Mouse (Mus musculus) brain, embryonic 14.5 days (tissue): ENCODE results near the gene Hmgn1. TPM values are rescaled to one million over a fixed set of nuclear protein-coding genes. Genes with fewer than 3 reads are reported as not detected.
"Not testable (repeated sequence)": the region's sequence is repeated elsewhere in the genome, so short reads cannot be mapped to it uniquely, and the experiment has no call there.

ENCODE experiments used
- DNase-seq: peaks from one replicate; pipeline ENCODE4 v3.0.0-alpha.2; 2011; ENCODE audit warnings: low read depth
- CTCF ChIP-seq: fragments of 200-500 bp; IDR thresholded peaks from 2 replicates; pipeline ENCODE4 v1.5.1; 2012; ENCODE audit warnings: inconsistent platforms, mild to moderate bottlenecking, moderate library complexity, borderline replicate concordance; ENCODE audit not compliant: insufficient read depth, insufficient read length; ENCODE audit errors: extremely low read depth
- POLR2A ChIP-seq: fragments of 200-500 bp; IDR thresholded peaks from 2 replicates; pipeline ENCODE4 v1.6.1; 2012; ENCODE audit warnings: mild to moderate bottlenecking, inconsistent platforms, borderline replicate concordance; ENCODE audit not compliant: poor library complexity, insufficient read depth, insufficient read length, severe bottlenecking; ENCODE audit errors: extremely low read depth
- polyA plus RNA-seq: library from polyadenylated mRNA; depleted of rRNA; stranded (reverse); fragments of >200 nt; gene quantifications from 2 replicates; pipeline ENCODE4 v1.2.3, GENCODE M21; 2012

Gene Hmgn1
- polyA plus RNA-seq, 1 experiment: 280 TPM

DNA sequence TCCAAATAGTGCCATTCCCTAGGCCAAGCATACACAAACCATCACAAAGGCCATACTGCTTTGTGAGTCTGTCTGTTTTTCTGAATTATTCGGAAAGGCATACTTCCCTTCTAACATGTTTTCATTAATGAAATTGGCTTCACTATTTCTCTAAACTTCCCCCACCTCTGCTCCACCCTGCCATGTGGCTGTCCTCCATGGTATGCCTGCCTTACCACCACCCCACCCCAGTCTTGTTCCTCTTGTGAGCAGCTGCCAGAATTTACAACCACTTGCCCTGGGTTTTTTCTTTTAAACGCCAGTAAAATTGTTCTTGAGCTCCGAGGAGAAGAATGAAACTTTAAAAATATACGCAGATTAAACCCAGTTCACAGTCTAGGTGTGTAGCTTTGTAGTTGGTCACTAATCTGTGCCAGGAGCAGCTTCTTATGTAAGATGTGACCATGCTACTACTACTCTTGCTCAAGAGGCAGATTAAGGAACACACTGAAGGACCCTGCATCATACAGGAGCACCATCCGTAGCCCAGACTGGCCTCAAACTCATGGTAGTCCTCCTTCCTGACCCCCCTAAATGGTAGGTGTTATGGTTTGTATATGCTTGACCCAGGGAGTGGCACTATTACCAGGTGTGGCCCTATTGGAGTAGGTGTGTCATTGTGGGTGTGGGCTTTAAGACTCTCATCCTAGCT, 16.7 kb downstream of the Hmgn1 start:
- no peak for TF ChIP-seq POLR2A
- no peak for TF ChIP-seq CTCF
- no peak for DNase-seq

DNA sequence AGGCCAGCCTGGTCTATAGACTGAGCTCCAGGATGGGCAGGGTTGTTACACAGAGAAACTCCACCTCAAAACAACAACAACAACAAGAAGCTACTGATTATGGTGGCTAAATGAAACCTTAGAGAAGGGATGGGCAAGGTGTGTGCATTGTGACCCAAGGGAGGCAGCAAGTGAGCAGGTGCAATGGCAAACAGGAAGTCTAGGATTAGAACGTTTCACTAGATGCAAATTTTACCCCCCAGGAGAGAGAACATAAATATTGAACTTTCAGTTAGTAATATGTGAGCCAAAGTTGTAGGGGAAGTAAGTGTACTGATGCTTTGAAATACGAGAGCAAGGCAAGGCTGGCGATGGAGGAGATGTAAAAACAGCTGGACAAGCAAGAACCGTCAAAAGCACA, 17.9 kb downstream of the Hmgn1 start:
- TF ChIP-seq POLR2A (no peak), CTCF (no peak)
- DNase-seq: no peak

DNA sequence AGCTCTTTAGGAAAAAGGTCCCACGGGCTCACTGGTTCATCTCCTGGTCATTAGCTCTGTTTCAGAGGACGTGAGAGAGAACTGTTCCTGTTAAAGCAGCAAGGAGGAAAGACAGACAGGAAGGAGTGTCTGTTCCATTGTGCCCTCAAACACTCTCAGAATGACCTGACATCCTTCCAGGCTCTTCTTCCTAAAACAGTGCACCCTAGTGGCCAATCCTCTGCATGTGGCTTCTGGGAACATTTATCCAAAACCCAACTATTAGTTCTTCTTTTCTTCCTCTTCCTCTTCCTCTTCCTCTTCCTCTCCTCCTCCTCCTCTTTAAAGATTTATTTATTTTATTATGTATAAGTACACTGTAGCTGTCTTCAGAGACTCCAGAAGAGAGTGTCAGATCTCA, 24.5 kb downstream of the Hmgn1 start:
- peak; percentile 19 for DNase-seq
- TF ChIP-seq CTCF: peak; percentile 45; the same call in 1 of the 2 replicates
- TF ChIP-seq POLR2A: no peak

DNA sequence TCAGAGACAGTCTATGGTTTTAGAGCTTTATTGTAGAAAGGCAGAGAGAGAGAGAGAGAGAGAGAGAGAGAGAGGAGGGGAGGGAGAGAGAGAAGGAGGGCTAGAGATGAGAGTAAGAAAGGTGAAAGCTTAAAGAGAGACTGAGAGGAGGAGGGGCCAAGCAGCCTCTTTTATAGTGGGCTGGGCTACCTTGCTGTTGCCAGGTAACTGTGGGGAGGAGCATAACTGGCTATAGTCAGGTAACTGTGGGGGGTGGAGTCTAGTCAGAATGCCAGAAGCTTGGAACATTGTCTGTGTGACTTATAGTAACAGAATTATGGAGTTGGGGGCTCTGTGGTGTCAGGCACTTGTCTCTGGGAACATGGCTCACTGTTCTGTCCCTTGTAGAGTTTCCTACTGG, 29.7 kb downstream of the Hmgn1 start:
- not testable (repeated sequence) for DNase-seq

DNA sequence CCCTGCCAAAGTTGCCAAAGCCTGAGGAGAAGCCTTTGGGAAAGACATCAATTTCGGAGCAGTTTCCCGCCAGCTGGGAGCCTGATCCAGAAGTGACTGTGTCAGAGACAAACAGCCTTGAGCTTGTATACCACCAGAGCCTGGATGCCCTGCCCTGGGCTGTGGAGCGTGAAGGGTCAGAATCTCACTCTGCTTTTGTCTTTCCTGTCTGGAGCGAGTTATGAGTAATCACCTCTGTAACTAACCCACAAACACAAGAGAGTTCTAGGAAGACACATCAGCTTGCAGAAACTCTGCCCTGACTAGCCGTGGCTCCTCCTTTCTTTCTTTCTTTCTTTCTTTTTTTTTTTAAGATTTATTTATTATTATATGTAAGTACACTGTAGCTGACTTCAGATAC, 31.6 kb downstream of the Hmgn1 start:
- DNase-seq: no peak
- TF ChIP-seq POLR2A (no peak), CTCF (no peak)

DNA sequence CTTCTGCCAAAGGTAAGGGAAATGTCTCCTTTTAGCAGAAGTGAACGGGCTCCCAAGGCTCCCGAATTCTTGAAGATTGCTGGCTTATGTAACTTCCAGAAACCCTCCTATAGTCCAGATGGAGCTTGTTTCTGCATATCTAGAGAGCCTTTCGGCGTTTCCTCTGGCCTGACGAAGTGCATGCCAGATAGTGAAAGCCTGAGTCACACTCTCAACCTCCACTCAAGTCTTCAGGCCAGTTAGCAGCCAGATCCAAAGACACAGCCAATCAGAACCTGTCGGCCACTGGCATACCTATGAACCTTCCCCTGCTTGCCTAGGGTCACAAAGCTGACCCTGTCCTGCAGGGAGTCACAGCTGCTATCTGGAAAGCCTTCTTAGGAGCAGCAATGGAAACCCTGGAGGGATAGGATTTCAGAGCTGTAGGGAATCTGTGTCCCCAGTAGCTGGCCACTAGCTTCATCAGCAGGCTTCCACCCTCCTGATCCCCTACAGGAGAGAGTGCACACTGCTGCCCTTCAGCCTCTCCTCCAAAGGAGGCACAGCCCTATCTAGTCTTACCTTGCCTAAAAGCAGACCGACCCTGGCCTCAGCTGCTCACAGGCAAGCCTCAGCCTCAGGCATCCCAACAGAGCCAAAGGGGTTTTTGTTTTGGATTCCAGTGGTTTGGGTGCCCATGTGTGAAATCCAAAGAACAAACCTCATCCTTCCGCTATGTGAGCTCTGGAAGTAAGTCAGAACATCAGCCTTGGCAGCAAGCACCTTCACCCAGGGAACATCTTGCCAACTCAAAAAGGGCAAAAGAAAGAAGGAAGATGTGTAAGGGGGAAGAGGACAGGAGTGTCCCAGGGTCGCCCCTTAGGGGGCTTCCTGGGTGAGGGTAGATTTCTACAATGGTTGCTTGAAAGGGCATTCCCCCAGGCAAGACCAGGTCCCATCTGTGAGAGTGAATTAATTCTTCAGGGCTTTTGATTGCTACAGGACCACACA, 35.7 kb downstream of the Hmgn1 start:
- TF ChIP-seq CTCF (no peak), POLR2A (no peak)

DNA sequence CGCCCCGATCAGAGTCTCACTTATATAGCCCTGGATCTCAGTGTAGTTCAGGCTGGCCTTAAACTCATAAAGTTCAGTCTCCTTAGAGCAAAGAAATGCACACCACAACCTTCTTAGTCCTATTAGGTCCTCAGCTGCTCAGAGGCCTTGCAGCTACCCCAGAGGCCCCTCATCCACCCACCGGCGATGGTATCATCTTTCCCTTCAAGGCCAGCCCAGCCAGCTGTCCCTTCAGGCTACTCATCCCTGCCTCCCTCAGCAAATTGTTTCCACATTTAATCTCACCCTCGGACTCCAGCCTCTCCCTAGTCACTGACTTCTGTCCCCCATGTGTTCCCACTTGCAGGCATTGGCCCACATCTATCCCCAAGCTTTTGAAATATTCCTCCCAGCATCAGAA, 39.4 kb downstream of the Hmgn1 start:
- TF ChIP-seq CTCF (no peak), POLR2A (no peak)
- no peak for DNase-seq

More for the DNA sequence above, 35.7 kb downstream of the Hmgn1 start:
- DNase-seq: no peak

DNA sequence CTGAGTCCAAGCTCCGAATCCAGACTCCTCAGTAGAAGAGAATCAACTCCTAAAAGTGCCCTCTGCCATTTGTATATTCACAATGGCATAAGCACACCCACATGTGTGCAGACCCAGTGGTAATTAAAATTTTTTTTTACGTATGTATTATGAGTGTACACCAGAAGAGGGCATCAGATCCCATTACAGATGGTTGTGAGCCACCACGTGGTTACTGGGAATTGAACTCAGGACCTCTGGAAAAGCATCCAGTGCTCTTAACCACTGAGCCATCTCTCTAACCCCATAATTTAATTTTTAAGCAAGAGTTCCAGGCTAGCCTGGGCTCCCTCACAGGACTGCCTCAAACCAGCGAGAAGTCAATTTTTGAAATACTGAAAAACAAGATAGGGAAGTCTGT, 40.1 kb downstream of the Hmgn1 start:
- TF ChIP-seq POLR2A: no peak
- TF ChIP-seq CTCF: no peak
- DNase-seq: no peak

DNA sequence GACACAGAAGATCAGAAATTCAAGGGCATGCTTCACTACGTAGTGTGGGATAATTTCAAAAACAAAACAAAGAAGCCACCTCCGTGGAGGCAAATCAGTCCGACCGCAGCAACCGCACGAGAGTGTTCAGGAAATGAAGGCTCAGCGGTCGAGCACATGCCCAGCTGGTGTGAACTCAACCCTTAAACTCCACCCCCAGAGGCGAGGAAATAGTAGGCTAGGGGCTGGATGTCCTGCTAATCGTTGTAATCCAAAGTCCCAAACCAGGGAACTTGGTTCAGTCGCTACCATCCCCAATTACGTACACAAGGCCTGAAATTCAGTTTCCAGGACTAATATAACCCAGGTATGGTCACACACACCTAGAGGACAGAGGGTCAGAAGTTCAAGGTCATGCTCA, 40.5 kb downstream of the Hmgn1 start:
- TF ChIP-seq POLR2A (no peak), CTCF (no peak)
- no peak for DNase-seq

DNA sequence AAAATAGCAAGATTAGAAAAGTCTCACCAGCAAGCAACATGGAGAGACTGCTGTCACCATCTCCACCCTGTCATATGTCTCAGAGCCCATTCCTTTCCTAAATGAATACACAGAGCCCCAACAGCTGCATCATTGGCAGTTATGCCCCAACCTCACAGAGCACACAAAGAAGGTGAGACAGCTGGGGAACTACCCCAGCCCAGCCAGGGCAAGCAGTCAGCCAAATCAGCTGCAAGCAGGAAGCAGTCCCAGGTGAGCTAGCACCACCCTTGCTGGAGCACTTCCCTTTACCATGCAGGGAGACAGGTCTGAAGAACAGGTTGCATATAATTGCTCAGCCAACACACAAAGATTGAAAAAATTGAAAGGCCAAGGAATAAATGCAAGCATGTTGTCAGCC, 41.9 kb downstream of the Hmgn1 start:
- TF ChIP-seq CTCF (no peak), POLR2A (no peak)
- no peak for DNase-seq

DNA sequence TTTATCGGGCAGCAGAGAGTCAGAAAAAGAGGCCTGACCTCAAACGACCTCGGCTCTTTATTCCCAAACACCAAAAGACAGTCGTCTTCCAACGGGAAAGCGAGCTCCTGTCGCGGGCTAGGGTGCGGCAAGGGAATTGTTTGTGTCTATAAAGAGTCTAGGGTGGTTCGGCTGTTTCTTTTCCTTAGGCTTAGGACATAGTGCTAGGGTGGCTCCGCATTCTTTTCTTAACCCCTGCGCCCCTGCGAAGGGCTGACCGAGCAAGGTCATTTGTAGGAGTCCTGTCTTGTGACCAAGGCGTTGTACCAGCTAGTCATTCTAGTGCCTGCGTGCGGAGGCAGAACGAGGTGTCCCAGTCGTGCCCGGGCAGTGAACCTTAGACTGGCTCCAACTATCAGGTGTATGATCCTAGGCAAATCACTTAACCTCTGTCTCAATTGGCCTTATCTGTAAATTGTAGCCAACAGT, 44.3 kb downstream of the Hmgn1 start:
- no peak for DNase-seq
- TF ChIP-seq POLR2A: no peak
- TF ChIP-seq CTCF: no peak
